Mouse (Mus musculus) gastrocnemius, postnatal 14 days (tissue): ENCODE measurements at regions not wholly inside any gene's neighbourhood (a gene's known extent, or its start where the extent isn't known, plus 50 kb on each side); places are given as distances from the start of the nearest gene placed in this dataset.

ENCODE experiments used
- DNase-seq: peaks from one replicate; pipeline ENCODE4 v3.0.0; 2021; ENCODE audit warnings: mixed read lengths
- intact Hi-C: fragments of 180-260 bp; cut with DNase I; formaldehyde crosslinking; loops from one replicate; pipeline ENCODE4 v1.15.1; 2025; ENCODE audit warnings: low total_unique reads

DNA sequence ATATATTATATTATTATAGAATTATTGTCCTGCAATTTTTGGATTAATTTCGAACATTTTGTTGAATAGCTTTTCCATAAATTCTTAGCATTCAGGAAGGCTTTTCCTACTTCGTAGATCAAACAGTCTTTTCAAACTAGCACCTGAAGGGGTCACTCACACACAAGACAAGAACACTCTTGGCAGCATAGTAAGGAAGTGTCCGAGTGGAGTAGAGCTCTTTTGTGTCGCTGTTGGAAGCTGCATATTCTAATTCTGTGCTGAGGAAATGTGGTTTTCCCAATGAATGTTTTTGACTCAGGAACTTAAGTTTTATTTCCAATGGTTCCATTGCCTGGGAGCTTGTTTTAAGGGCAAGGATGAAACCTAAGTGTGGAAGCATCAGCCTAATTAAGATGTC lies 290.2 kb upstream of the Fam241a start:
- DNase-seq: no peak

DNA sequence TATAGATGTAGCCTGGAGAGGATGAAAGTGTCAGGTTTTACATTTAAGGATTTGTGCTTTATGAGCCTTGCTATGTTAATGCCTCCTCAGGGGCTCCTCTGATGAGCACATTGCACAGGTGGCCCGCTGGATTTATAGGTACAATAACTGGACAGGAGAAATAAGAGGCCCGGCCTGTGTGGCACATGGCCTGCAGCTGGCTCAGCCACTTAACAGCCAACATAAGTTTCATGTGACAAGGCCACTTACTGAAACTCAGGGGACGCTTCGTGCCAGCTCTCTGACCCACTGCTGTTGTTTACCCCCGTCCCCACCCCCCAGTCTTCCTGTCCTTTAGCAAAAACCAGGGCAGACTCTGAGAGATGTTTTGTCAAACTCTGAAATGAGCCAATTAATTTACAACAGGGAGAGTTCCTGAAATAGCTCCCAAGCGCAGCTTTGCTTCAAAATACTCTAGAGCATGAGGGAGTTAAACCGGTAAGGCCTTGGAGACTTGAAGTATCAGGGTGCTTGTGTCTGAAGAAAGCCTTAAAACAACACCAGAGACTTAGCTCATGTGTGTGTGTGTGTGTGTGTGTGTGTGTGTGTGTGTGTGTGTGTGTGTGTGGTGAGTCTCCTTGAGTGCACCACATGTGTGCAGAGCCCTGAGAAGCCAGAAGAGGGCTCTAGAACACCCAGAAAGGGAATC lies 285.2 kb upstream of the Fam241a start:
- intact Hi-C loops: no loop called here
- DNase-seq: no peak

More for the DNA sequence above, 290.2 kb upstream of the Fam241a start:
- intact Hi-C loops: no loop called here

DNA sequence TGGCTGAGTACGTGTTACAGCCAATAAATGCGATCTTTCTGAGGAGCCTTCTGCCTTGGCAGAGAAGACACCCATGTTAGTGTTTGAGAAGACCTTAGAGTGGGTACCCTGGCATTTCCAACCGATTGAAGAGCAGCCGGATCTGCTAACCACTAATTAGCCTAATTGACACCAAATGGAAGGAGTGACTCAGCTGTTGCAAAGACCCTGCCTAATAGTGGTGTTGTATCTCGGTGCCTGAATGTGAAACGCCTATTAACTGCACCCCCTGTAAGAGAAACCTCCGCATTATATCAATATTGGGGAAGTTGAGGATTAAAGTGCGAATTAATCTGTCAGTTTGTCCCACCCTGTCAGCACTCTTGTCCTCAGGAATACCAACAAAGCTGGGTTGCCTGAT lies 253.1 kb upstream of the Fam241a start:
- no peak for DNase-seq
- intact Hi-C loops: no loop called here

DNA sequence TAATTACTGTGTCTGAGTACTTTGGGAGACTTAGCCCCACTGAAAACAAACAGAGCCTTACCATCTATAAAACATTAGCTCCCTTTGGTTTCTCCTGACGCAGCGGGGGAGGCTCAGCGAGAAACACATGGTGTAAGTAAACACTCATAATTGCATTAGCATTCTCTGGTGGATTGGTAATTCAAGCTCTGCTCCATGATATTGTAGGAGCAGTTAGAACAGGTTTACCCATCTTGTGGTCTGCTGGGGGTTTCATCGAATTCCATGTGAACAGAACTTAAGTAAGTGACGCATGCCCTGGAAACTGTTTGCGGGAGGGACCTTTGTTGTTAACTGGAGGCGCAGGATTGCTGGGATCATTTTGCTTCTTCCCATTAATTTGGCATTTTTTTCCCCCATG lies 249.2 kb upstream of the Fam241a start:
- no peak for DNase-seq
- intact Hi-C loops: no loop called here

DNA sequence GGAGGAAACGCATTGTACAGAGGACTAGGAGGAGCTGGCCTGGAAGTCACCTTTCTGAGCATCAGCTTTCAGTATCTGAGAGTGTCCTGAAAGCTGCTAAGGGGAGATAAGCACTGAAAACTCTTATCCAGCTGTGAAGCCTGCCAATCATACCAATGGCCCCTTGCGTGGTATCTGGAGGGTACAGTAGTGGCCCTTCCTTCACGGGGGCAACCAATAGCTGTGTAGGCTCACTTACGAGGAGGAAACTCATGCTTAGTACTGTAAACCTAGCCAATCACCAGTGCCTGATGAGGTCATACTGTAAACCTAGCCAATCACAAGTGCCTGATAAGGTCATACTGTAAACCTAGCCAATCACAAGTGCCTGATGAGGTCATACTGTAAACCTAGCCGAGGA lies 231.7 kb upstream of the Fam241a start:
- DNase-seq: no peak
- intact Hi-C loops: no loop called here

DNA sequence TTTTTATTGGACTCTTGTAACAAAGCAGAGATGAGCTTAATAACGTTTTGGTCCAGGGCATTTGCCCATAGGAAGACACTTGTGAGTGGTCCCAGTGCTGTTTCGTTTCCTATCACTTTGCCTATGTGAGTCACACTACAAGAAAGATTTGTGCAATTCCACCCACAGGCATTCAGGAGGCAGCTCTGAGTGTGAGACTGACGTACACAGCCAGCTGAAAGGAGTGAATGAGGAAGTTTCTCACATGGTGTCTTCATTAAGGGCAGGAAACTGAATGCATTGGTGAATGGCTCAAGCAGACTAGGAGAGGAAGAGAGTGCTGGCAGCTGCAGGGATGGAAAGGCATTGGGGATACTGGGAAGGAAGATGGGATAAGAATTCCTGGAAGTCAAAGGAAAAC lies 230.5 kb upstream of the Fam241a start:
- DNase-seq: no peak
- intact Hi-C loops: no loop called here

DNA sequence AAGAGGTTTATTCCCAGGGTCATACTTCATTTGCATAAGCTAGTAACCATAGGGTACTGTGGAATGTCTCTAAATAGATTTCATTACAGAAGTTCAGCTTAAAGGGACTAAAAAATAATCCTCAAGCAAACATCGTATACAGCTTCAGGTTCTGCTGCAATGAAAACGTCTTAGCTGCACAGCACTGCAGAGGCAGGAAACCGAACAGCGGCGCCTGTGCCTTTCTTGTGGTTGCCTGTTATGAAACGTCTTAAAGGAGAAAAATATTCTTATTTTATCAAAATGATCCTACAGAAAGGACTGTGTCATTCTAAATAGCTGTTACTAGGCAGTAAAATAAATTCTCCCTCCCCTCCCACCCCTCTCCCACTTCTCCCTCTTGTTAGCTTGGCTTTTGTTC lies 226.0 kb upstream of the Fam241a start:
- DNase-seq: no peak
- intact Hi-C loops: no loop called here

DNA sequence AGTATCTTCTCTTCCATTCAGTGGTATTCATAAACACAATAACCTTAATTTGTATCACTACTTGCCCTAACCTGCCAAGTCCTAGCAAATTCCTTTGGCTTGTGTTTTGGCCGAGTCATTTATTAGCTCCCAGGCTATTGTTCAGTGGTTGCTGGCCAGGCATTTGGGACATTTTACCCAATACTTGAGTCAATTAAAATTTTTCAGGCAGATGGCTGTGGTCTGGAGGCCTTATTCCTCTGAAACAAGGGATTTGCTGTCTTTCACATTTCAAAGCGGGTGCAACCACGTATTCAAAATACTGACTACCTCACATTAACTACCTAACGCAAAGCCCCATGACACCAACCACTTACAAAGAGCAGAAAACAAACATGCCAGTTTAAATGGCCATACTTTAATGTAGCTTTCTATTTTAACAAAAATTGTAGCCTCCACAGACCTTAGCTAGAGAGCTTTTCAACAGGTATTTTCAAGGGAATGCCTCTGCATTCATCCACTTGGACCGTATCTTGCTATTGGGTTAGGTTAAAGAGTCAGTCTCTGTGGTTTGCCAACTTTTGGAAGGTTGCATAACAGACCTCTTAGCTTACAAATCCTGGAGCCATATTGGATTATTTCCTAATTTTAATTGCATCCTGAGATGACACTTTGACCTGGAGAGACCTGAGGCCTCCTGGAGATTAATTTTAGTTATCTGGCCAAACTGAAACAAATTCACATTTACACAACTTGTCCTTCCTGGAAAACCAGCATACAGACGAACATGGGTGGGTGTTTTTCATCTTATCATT lies 224.7 kb upstream of the Fam241a start:
- intact Hi-C loops: no loop called here
- no peak for DNase-seq

DNA sequence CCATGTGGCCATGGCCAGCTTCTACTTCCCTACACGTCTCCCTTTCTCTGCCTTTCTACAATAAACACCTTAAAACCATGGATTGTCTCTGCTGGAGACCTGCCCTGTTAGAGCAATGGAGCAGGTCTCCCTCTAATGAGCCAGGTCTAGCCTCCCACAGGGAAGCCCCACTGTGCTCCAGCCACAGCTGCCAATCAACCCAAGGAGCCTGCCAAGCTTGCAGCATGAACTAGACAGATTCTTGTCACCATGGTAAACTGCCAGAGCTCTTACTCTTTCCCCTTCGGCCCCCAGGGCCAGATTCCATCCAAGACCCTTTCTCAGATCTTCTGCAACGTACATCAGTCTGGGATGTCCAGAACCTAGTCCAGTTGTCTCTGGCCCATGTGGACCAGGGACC lies 217.1 kb upstream of the Fam241a start:
- intact Hi-C loops: no loop called here
- DNase-seq: no peak

DNA sequence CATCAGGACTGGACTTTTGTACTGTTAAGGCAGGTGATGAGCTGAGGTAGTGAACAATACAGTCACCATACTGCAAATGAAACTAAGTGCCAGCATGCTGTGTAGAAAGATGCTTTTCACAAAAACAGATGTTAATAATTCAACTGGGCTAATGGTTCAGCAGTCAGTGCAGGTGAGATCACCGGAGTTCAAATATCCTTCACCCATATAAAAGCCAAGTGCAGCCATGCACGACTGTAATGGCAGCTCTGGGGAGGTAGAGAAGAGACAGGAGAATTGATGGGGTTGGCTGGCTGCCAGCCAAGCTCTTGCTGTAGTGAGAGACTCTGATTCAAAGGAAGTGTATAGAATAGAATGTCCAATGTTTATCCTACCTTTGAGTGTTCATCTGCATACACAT lies 214.3 kb upstream of the Fam241a start:
- no peak for DNase-seq

DNA sequence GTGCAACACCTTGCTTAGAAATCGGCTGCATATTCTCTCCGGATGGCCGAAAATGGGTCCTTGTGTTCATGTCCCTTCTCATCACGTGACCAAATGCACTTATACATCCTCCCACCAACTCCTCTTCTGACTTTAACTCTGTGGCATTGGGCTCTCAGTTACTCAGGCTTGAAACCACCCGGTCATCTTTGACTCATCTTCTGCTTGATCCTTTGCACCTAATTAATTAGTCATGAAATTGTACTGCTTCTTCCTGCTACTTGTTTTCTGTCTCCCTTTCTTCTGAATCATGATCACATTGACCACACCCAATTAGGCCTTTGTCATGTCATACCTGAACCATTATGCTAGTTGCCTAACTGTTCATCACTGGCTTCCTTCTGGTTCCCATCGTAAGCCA lies 208.4 kb upstream of the Fam241a start:
- intact Hi-C loops: no loop called here
- DNase-seq: no peak

More for the DNA sequence above, 214.3 kb upstream of the Fam241a start:
- intact Hi-C loops: no loop called here

DNA sequence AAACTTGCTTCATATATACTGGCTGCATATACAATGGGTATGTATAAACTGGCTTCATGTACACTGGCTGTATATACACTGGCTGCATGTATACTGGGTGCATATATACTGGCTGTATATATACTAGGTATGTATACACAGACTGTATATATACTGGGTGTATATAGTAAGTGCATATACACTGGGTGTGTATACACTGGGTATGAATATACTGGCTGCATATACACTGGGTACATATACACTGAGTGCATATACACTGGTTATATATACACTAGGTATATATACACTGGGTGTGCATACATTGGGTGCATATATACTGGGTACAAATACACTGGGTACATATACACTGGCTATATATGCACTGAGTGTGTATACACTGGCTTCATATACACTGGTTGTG lies 196.9 kb upstream of the Fam241a start:
- intact Hi-C loops: no loop called here
- no peak for DNase-seq

DNA sequence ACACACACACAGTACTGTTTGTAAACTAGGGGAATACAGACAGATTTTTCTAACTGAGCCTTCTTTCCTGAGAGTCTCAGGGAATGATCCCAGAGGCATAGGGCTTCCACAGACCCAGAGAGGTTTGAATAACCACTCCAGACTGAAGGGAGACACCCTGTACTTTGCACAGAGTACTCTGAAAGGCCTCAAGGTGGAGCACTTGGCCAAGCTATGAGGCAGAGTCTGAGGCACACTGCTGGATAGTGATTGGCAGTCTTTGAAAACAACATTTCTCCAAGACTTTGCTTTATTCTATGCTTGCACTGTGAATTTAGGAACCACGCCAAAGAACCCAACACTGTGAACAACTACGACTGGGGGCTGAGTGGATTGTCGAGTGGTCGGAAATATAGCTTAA lies 192.1 kb upstream of the Fam241a start:
- intact Hi-C loops: no loop called here
- DNase-seq: no peak

DNA sequence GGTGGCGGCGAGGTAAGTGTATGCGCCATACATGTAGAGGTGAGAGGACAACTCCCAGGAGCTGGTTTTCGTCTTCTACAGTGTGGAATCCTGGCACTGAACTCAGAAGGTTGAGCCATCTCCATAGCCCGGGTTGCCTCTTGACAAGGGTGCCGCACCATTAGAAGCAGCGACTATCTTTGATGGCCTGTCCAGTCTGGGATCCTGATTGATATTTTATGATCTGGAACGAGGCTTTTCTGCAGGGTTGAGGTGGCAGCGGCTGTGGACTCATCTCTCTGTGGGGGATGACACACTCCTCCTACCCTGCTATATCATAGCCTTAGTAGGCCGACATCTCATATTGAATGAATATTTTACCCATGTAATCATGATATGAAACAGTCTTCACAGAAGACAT lies 191.0 kb upstream of the Fam241a start:
- intact Hi-C loops: no loop called here
- DNase-seq: no peak

DNA sequence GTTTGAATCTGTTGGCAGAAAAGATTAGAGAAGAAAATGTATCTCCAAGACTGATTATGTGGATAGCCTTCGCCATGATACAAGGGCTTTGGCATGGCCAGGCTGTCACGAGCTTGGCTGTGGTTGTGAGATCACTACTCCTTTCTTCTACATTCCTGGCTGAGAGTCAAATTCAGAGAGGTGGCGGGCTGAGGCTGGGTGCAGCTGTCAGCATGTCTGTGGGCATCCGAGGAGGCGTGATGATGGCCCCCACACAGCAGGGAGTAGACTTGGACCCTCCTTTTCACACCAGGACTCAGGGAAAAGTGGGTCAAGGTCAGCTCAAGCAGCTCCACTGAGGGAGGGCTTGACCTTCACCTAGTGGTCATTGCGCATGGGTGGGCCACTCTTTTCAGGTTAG lies 186.3 kb upstream of the Fam241a start:
- intact Hi-C loops: no loop called here

DNA sequence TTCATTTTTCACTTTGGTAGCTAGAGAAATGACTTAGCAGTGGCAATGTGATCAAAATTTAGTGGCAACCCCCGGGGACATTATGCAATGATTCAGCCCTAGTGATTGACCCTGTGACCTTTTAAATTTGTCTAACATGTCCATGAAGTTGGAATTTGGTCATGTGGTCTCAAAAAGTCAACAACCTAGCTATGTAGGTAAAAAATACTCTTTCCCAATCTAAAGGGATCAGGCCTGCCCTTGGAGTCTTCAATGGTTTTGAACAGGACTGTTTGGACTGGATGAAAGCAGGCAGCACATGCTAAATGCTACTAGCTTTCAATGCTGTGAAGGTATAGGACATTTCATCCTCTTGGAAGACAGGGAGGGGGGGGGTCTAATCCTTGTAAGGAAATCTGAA lies 185.3 kb upstream of the Fam241a start:
- DNase-seq: no peak
- intact Hi-C loops: no loop called here

More for the DNA sequence above, 186.3 kb upstream of the Fam241a start:
- DNase-seq: no peak

DNA sequence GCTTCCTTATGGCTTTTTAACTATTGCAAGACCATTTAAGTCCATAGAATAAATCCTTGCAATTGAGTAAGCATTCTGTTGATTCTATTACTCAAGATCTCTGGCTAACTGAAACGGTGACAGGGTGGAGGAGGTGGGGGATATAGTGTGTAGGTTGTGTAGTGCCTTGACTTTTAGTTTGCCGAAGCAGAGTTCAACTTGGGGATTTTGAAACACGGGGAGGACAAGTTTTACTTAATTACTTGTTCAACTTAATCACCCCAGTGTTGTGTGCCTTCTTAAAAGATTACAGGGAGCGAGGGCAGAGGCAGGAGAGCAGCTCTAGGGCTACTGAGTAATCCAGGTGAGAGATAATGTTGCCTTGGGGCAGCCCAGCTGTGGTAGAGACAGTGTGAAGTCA lies 171.7 kb upstream of the Fam241a start:
- intact Hi-C loops: no loop called here
- no peak for DNase-seq

DNA sequence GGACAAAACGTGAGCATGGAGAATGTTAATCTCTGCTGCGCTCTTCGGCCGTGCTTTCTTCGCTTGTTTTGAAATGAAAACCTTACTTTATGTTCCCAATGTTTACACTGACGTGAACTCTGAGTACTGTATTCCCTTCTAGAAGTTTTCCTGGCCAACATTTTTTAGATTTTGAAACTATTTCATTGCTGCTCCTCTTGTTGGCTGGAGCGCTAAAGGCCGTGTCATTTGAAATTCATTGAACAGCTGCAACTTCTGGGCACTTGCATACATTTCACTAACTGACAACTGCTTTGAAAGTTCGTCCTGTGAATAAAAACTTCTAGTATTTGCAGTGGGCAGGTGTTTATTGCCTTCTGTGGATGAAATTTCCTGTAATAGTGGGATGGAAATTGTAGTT lies 157.9 kb upstream of the Fam241a start:
- intact Hi-C loops: no loop called here

DNA sequence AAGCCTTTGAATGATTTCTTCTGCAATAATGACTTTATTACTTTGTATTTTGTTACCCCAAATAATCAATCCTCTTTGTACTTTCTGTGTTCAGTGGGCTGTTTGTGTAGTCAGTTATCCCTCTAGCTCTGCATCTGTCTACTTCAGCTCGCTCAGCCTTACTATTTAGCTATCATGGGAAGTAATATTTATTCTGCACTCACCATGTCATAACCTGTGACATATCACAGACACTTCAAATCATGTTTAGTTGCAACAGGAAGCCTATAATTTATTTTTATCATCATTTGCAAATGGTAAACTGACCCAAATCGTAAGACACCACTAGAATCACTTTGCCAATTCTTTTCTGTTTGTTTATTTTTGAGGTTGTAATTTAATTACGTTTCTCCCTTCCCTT lies 147.6 kb upstream of the Fam241a start:
- intact Hi-C loops: no loop called here
- DNase-seq: no peak

More for the DNA sequence above, 157.9 kb upstream of the Fam241a start:
- DNase-seq: no peak

DNA sequence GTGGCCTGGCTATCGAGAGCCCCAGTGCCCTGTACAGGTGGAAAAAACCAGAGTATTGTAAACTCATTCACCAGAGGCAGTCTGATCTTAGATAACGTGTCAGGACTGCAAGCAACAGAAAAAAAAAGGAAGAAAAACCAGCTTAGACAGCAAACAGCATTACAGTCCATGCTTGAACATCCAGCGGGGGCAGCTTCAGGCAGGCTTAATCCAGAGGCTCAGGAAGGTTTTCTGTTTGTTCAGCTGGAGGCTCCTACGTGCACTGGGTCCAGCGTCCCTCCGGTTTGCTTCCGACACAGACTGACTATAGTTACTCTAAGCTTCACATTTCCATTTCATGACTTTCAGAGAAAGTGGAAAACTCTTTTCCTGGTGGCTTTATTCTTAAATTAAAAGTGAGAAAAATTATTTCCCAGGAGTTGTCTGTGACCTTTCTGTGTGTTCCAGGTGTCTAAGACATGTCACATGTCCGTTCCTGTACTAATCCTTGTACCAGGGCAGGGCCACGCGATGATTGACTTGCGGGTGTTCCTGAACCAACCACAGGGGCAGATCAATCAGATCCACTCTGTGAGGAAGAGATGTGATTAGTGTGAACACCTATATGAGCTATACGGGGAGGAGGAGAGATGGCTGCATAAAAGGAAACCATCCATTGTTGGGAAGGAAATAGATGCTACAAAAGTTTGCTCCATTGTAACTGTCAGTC lies 144.4 kb upstream of the Fam241a start:
- no peak for DNase-seq
- intact Hi-C loops: no loop called here

DNA sequence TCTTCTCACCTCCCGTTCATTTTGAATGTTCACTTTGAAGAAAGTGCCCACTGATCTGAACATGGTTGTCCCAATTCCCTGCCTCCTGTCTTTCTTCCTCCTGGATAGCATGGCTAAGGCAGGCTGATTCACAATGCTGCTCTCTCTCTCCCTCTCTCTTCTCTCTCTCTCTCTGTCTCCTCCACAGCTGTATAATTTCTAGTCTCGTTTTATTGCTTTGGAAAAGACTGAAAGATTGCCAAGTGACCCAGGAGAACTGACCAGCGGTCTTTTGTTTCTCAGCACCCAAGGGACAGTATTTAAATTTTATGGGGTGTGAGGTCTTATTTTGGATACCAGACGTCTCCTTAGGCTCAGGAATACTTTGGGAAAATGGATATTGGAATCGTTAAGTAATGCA lies 143.1 kb upstream of the Fam241a start:
- DNase-seq: no peak
- intact Hi-C loops: no loop called here
